Mouse (Mus musculus): ENCODE results near the gene 1700025G04Rik.

The 1700025G04Rik gene

GRCm38 (mm10) chr1:152033731-152034130 is 56.2 kb downstream of the 1700025G04Rik start:
- DNase-seq (ENCODE audit: low spot score), result no peak

GRCm38 (mm10) chr1:152032144-152032543 is 57.8 kb downstream of the 1700025G04Rik start:
- no peak for DNase-seq (ENCODE audit: low spot score)

GRCm38 (mm10) chr1:152030546-152030945 is 59.4 kb downstream of the 1700025G04Rik start:
- peak; percentile 13 for DNase-seq (ENCODE audit: low spot score)

- no peak for DNase-seq (ENCODE audit: low spot score)
These were observed 61.2 kb downstream of the 1700025G04Rik start for GRCm38 (mm10) chr1:152028718-152029117.

- DNase-seq (ENCODE audit: low spot score), result no peak
These were observed 63.2 kb downstream of the 1700025G04Rik start for GRCm38 (mm10) chr1:152026762-152027161.

- DNase-seq (ENCODE audit: low spot score), result no peak
These were observed 64.6 kb downstream of the 1700025G04Rik start for GRCm38 (mm10) chr1:152025308-152025707.

GRCm38 (mm10) chr1:152024019-152024787 is 65.7 kb downstream of the 1700025G04Rik start:
- DNase-seq (ENCODE audit: low spot score), result no peak

- no peak for DNase-seq (ENCODE audit: low spot score)
These were observed 69.1 kb downstream of the 1700025G04Rik start for GRCm38 (mm10) chr1:152020812-152021211.

- DNase-seq (ENCODE audit: low spot score), result no peak
These were observed 69.9 kb downstream of the 1700025G04Rik start for GRCm38 (mm10) chr1:152020070-152020469.

- no peak for DNase-seq (ENCODE audit: low spot score)
These were observed 70.7 kb downstream of the 1700025G04Rik start for GRCm38 (mm10) chr1:152019196-152019595.

GRCm38 (mm10) chr1:152018322-152018721 is 71.6 kb downstream of the 1700025G04Rik start:
- no peak for DNase-seq (ENCODE audit: low spot score)

- DNase-seq (ENCODE audit: low spot score), result no peak
These were observed 73.3 kb downstream of the 1700025G04Rik start for GRCm38 (mm10) chr1:152016663-152017062.

GRCm38 (mm10) chr1:152015555-152016125 is 74.3 kb downstream of the 1700025G04Rik start:
- DNase-seq (ENCODE audit: low spot score), result no peak

GRCm38 (mm10) chr1:152011741-152012140 is 78.2 kb downstream of the 1700025G04Rik start:
- DNase-seq (ENCODE audit: low spot score), result no peak

- DNase-seq (ENCODE audit: low spot score), result no peak
These were observed 79.5 kb downstream of the 1700025G04Rik start for GRCm38 (mm10) chr1:152010251-152010980.

- DNase-seq (ENCODE audit: low spot score), result no peak
These were observed 81.4 kb downstream of the 1700025G04Rik start for GRCm38 (mm10) chr1:152008473-152008991.

GRCm38 (mm10) chr1:152006529-152006928 is 83.4 kb downstream of the 1700025G04Rik start:
- no peak for DNase-seq (ENCODE audit: low spot score)

GRCm38 (mm10) chr1:152004509-152004908 is 85.4 kb downstream of the 1700025G04Rik start:
- DNase-seq (ENCODE audit: low spot score), result no peak

- no peak for DNase-seq (ENCODE audit: low spot score)
These were observed 89.5 kb downstream of the 1700025G04Rik start for GRCm38 (mm10) chr1:152000461-152000860.

GRCm38 (mm10) chr1:151999424-151999842 is 90.5 kb downstream of the 1700025G04Rik start:
- no peak for DNase-seq (ENCODE audit: low spot score)

- no peak for DNase-seq (ENCODE audit: low spot score)
These were observed 91.2 kb downstream of the 1700025G04Rik start for GRCm38 (mm10) chr1:151998721-151999206.

GRCm38 (mm10) chr1:151997591-151997990 is 92.3 kb downstream of the 1700025G04Rik start:
- no peak for DNase-seq (ENCODE audit: low spot score)
